Mouse (Mus musculus) myocyte (in vitro differentiated cells): Measurements from ENCODE around the gene Tubgcp2. TPM values are rescaled to one million over a fixed set of nuclear protein-coding genes. Genes with fewer than 3 reads are reported as not detected.

Source experiments
- H3K27me3 ChIP-seq: one replicate; pipeline ENCODE4 v1.6.1; 2011; ENCODE audit not compliant: control insufficient read depth, insufficient read depth, insufficient read length
- H3K36me3 ChIP-seq: one replicate; pipeline ENCODE4 v1.6.1; 2011; ENCODE audit not compliant: control insufficient read depth, insufficient read depth
- H3K4me2 ChIP-seq: one replicate; pipeline ENCODE4 v1.6.1; 2011; ENCODE audit warnings: low read depth, control low read depth
- H3K4me3 ChIP-seq: one replicate; pipeline ENCODE4 v1.5.1; 2011; ENCODE audit warnings: mild to moderate bottlenecking, control low read depth, moderate library complexity
- H3K79me2 ChIP-seq: one replicate; pipeline ENCODE4 v1.6.1; 2011; ENCODE audit not compliant: control insufficient read depth, insufficient read depth
- H3ac ChIP-seq: one replicate; pipeline ENCODE4 v1.6.1; 2011; ENCODE audit not compliant: control insufficient read depth, insufficient read length
- CEBPB ChIP-seq: IDR thresholded peaks from 2 replicates; pipeline ENCODE4 v1.6.1; 2011; ENCODE audit warnings: mild to moderate bottlenecking, moderate library complexity; ENCODE audit not compliant: poor library complexity, insufficient read depth, severe bottlenecking
- E2F4 ChIP-seq: IDR thresholded peaks from one replicate; pipeline ENCODE4 v1.6.1; 2011; ENCODE audit warnings: mild to moderate bottlenecking, control low read depth, moderate library complexity; ENCODE audit not compliant: insufficient read depth
- MAX ChIP-seq: IDR thresholded peaks from one replicate; pipeline ENCODE4 v1.6.1; 2011; ENCODE audit warnings: low read depth, mild to moderate bottlenecking, control low read depth
- MYOD1 ChIP-seq, 3 experiments: IDR thresholded peaks; one replicate each; pipeline ENCODE4 v1.6.1; 2011; ENCODE audit warnings: control low read depth in 2 of 3, low read depth in 2 of 3, mild to moderate bottlenecking in 2 of 3, moderate library complexity in 1 of 3; ENCODE audit not compliant: insufficient read length in 2 of 3, control insufficient read depth in 1 of 3
- MYOG ChIP-seq, 3 experiments: IDR thresholded peaks; one replicate each; pipeline ENCODE4 v1.6.1; 2011; ENCODE audit warnings: control low read depth in 2 of 3, low read depth in 2 of 3, mild to moderate bottlenecking in 2 of 3; ENCODE audit not compliant: insufficient read length in 2 of 3, control insufficient read depth in 1 of 3, insufficient read depth in 1 of 3
- POLR2A ChIP-seq: IDR thresholded peaks from one replicate; pipeline ENCODE4 v1.6.1; 2011; ENCODE audit warnings: low read depth, mild to moderate bottlenecking, control low read depth, moderate library complexity; ENCODE audit not compliant: insufficient read length
- POLR2AphosphoS2 ChIP-seq: IDR thresholded peaks from one replicate; pipeline ENCODE4 v1.6.1; 2011; ENCODE audit warnings: low read depth, control low read depth; ENCODE audit not compliant: insufficient read length
- REST ChIP-seq: IDR thresholded peaks from one replicate; pipeline ENCODE4 v1.6.1; 2011; ENCODE audit warnings: mild to moderate bottlenecking, control low read depth, moderate library complexity; ENCODE audit not compliant: insufficient read depth, insufficient read length
- SRF ChIP-seq: IDR thresholded peaks from one replicate; pipeline ENCODE4 v1.6.1; 2011; ENCODE audit warnings: low read depth; ENCODE audit not compliant: control insufficient read depth, insufficient read length
- TCF12 ChIP-seq: IDR thresholded peaks from one replicate; pipeline ENCODE4 v1.6.1; 2011; ENCODE audit warnings: mild to moderate bottlenecking, control low read depth; ENCODE audit not compliant: poor library complexity, insufficient read depth, severe bottlenecking
- TCF3 ChIP-seq: IDR thresholded peaks from one replicate; pipeline ENCODE4 v1.6.1; 2011; ENCODE audit warnings: low read depth, control low read depth; ENCODE audit not compliant: insufficient read length
- USF1 ChIP-seq: IDR thresholded peaks from one replicate; pipeline ENCODE4 v1.6.1; 2011; ENCODE audit warnings: low read depth, mild to moderate bottlenecking, control low read depth, moderate library complexity
- polyA plus RNA-seq: library from polyadenylated mRNA; unstranded; fragments of >200 nt; fragmentation: generic; extraction: Trizol; gene quantifications from one replicate; pipeline ENCODE4 v1.2.1, GENCODE M21; 2012; ENCODE audit warnings: missing spikeins

Gene Tubgcp2
- polyA plus RNA-seq, 1 experiment: 22.1 TPM

DNA sequence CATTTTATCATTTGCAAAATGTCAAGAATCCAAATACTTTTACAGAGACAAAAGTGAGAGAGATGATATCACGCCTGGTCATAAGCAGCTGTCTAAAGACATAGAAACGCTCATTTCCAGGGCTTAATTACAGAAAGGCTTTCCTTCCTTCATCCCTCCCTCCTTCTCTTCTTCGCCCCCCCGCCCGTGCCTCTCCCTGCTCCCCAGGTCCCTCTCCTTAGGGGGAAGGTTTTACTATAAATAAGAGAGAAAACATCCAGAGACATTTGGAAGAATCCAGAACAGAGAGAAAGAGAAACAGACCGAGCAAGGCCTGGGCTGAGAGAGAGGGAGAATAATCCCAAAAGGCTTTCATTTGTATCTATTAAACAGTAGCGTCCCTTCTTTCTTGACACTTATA is 1.0 kb downstream of the Tubgcp2 start:
- peak overlapping the region; percentile 62 for H3K4me3 ChIP-seq
- H3K27me3 ChIP-seq: no peaks in the 10 kb centered on the region
- peak overlapping the region; percentile 36 for H3ac ChIP-seq
- H3K4me2 ChIP-seq: peak overlapping the region; percentile 82
- TF ChIP-seq MAX: no peak
- TF ChIP-seq POLR2A: no peak
- no peak for TF ChIP-seq USF1
- TF ChIP-seq E2F4: no peak
- TF ChIP-seq TCF12: no peak
- no peak for TF ChIP-seq POLR2AphosphoS2
- no peak for TF ChIP-seq MYOG (IDR thresholded peaks at IDR 0.05; ENCODE audit: control insufficient read depth in 1 of 3, insufficient read depth in 1 of 3, insufficient read length in 2 of 3, low read depth in 2 of 3)
- H3K79me2 ChIP-seq: peaks cover 11% of the 10 kb centered on the region
- H3K36me3 ChIP-seq: no peaks in the 10 kb centered on the region

DNA sequence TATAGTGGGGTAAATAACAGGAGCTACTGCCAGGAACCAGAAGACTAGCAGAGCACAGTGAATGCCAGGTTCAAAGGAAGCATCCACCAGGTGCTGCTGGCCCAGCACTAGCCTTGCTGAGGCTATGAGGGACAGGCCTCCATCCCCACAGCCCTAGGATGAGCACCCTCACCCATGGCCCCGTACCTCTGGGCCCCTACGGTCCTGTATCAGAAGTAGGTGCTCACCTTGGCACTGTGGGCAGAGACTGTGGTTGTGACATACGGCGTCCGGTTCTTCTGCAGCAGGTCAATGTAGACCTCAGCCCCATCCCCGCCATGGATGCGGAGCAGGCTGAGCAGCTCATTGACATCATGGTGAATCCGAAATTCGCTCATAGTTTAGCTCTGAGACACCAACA is 3.1 kb downstream of the Tubgcp2 start:
- peaks cover 11% of the 10 kb centered on the region for H3K79me2 ChIP-seq
- TF ChIP-seq E2F4: no peak
- TF ChIP-seq REST: no peak
- TF ChIP-seq SRF: no peak
- no peak for TF ChIP-seq MYOG (IDR thresholded peaks at IDR 0.05; ENCODE audit: control insufficient read depth in 1 of 3, insufficient read depth in 1 of 3, insufficient read length in 2 of 3, low read depth in 2 of 3)
- TF ChIP-seq CEBPB: no peak
- TF ChIP-seq MAX: no peak
- no peak for TF ChIP-seq MYOD1 (IDR thresholded peaks at IDR 0.05; ENCODE audit: control insufficient read depth in 1 of 3, insufficient read length in 2 of 3, low read depth in 2 of 3)
- no peak for TF ChIP-seq TCF3
- no peak for TF ChIP-seq POLR2AphosphoS2
- no peak for TF ChIP-seq USF1
- no peak for TF ChIP-seq TCF12
- TF ChIP-seq POLR2A: no peak
- H3K27me3 ChIP-seq: no peaks in the 10 kb centered on the region
- no peak overlapping the region for H3ac ChIP-seq
- no peak overlapping the region for H3K4me2 ChIP-seq
- no peak overlapping the region for H3K4me3 ChIP-seq
- peaks cover 10% of the 10 kb centered on the region for H3K36me3 ChIP-seq

DNA sequence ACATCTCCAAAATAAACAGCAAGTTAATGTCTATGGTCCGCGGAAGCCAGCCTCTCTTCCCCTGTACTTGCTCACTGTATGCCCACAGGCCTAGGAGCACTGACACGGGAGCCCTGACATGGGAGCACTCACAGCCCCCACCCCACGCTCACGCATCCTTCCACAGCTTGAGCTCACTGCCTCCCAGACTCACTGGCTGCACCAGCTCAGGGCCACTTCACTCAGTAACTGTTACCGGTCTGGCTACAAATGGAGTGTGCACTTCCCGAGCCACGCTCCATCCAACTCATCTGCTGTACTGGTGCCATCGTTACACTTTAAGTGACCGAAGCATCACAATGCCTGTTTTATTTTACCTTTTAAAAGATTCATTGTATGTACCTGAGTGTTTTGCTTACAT is 4.1 kb downstream of the Tubgcp2 start:
- Histone ChIP-seq H3K4me2 (no peak overlapping the region), H3K4me3 (no peak overlapping the region), H3K36me3 (peaks cover 15% of the 10 kb centered on the region), H3ac (no peak overlapping the region), H3K79me2 (peaks cover 11% of the 10 kb centered on the region), H3K27me3 (no peaks in the 10 kb centered on the region)
- no peak for TF ChIP-seq TCF12
- no peak for TF ChIP-seq MAX
- no peak for TF ChIP-seq REST
- TF ChIP-seq SRF: no peak
- no peak for TF ChIP-seq USF1
- no peak for TF ChIP-seq MYOD1 (IDR thresholded peaks at IDR 0.05; ENCODE audit: control insufficient read depth in 1 of 3, insufficient read length in 2 of 3, low read depth in 2 of 3)
- no peak for TF ChIP-seq POLR2AphosphoS2
- TF ChIP-seq POLR2A: no peak
- no peak for TF ChIP-seq MYOG (IDR thresholded peaks at IDR 0.05; ENCODE audit: control insufficient read depth in 1 of 3, insufficient read depth in 1 of 3, insufficient read length in 2 of 3, low read depth in 2 of 3)
- no peak for TF ChIP-seq TCF3
- no peak for TF ChIP-seq E2F4
- no peak for TF ChIP-seq CEBPB

DNA sequence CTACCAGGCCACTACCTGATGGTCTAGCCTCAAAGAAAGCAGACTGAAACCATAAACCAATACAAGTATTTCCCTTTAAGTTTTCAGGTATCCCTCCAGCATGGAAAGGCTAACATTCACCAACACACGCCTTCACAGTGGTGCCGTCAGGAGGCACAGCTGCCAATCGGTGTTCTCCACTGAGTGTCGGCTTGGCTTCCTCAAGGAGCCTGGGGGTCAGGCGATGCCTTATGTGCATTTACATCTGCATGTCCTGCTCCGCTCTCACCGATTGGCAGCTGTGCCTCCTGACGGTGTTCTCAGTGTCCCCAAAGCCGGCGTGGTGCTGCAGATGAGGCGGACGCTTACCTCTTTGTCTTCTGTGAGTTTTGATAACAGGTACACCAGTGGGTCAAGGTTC is 4.7 kb downstream of the Tubgcp2 start:
- H3K27me3 ChIP-seq: no peaks in the 10 kb centered on the region
- no peak for TF ChIP-seq E2F4
- no peak overlapping the region for H3K4me3 ChIP-seq
- H3K79me2 ChIP-seq: peaks cover 11% of the 10 kb centered on the region
- no peak overlapping the region for H3ac ChIP-seq
- H3K36me3 ChIP-seq: peaks cover 15% of the 10 kb centered on the region
- no peak overlapping the region for H3K4me2 ChIP-seq

DNA sequence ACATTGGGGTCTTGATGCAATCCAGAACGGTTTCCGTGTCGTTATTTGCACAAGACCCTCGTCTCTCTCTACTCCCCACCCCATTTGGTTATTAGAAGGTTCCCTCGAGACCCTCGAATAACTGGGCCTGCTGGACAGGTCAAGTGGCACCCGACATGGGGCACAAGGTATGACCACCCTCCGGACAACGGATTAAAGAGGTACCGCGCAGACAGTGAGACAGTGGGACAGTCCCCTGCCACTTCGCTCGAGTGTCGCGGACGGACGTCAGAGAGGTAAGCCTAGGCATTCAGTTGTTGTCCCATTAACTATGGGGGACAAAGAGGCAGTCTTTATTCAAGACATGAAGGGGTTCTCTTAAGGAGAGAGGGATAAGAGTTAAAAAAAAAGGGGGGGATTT is 25.1 kb downstream of the Tubgcp2 start:
- H3K79me2 ChIP-seq: no peaks in the 10 kb centered on the region
- H3K4me2 ChIP-seq: no peak overlapping the region
- no peaks in the 10 kb centered on the region for H3K27me3 ChIP-seq
- peaks cover 3% of the 10 kb centered on the region for H3K36me3 ChIP-seq
- H3ac ChIP-seq: no peak overlapping the region
- TF ChIP-seq SRF: no peak
- TF ChIP-seq MYOD1 (IDR thresholded peaks at IDR 0.05; ENCODE audit: control insufficient read depth in 1 of 3, insufficient read length in 2 of 3, low read depth in 2 of 3): no peak
- TF ChIP-seq REST: no peak
- TF ChIP-seq E2F4: no peak
- TF ChIP-seq MYOG (IDR thresholded peaks at IDR 0.05; ENCODE audit: control insufficient read depth in 1 of 3, insufficient read depth in 1 of 3, insufficient read length in 2 of 3, low read depth in 2 of 3): no peak
- TF ChIP-seq CEBPB: no peak
- TF ChIP-seq TCF3: no peak
- no peak for TF ChIP-seq USF1
- no peak for TF ChIP-seq POLR2A
- TF ChIP-seq TCF12: no peak
- TF ChIP-seq POLR2AphosphoS2: no peak
- TF ChIP-seq MAX: no peak
- H3K4me3 ChIP-seq: no peak overlapping the region
